ENCODE assay signal across 8 mouse cellular contexts in the genomic region with DNA sequence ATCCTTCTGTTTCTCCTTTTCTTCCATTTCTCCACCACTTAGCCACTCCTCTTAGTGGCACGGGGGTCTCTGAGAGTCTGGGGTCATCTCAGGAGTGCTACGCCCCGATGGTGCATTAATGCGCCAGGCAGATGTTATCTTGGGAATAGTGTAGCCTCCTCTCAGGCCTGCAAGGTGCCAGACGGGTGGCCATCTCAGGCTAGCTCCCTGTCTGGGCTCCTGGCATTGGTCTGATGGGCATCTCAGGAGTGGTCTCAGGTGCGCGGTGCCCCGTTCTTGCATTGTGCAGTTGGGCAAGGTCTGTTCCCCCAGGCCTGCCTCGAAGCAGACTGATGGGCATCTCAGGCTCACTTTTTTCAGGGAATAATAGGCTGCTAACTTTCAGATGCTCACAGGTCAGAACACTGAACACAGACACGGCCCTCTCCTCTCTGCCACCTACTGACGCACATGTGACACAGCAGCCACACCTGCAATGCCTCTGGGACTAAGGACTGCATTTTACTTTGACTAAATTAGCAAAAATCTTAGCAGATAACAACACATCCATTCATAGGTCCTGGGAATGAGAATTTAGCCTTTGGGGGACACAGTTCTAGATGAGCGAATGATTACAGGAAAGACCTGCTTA.
DNase-seq lines count a peak whose midpoint lies in the region; ATAC-seq and TF ChIP-seq lines count a peak whose summit lies in the region.
"Had no signal": no experiment of that assay in that cellular context is flagged by ENCODE, and none has a peak within 500 bp of the region (broad histone marks: within the 10 kb centered on the region; RNA-seq: fewer than 3 reads in every experiment).

No protein-coding gene starts in this region.

- in situ Hi-C loops in CH12.LX (cut with MboI; ENCODE audit: low pct_ligation_motif_present, low pct_unique_long_range_greater_than_20kb, low sequenced_read_pairs), result no loop called here

- no peaks in the 10 kb centered on the region for H3K36me3 ChIP-seq in kidney, adult 2 months (ENCODE audit: control insufficient read depth, insufficient read depth, low read length)
- no peaks in the 10 kb centered on the region for H3K36me3 ChIP-seq in kidney, embryonic 14.5 days (ENCODE audit: control insufficient read depth, insufficient read depth, low read length)
- H3K36me3 ChIP-seq in CH12.LX (replicated peaks in 1 of 2; ENCODE audit: control insufficient read depth in 1 of 2, insufficient read depth in 1 of 2, low read length in 1 of 2), result no peaks in the 10 kb centered on the region
- no peaks in the 10 kb centered on the region for H3K36me3 ChIP-seq in lung, postnatal 0 days (ENCODE audit: insufficient read depth, low read length)

- H3K4me1 ChIP-seq in kidney, adult 2 months (ENCODE audit: control insufficient read depth, insufficient read depth, low read length), result no peaks in the 10 kb centered on the region
- no peaks in the 10 kb centered on the region for H3K4me1 ChIP-seq in kidney, embryonic 14.5 days (ENCODE audit: control insufficient read depth, insufficient read depth, low read length)
- H3K4me1 ChIP-seq in CH12.LX (ENCODE audit: control insufficient read depth in 1 of 2, insufficient read depth in 2 of 2), result no peaks in the 10 kb centered on the region
- no peaks in the 10 kb centered on the region for H3K4me1 ChIP-seq in lung, postnatal 0 days (ENCODE audit: insufficient read depth, low read depth, low read length)

- H3K4me3 ChIP-seq in kidney, adult 2 months (ENCODE audit: insufficient read depth, low read depth, low read length), result no peak overlapping the region
- H3K4me3 ChIP-seq in kidney, embryonic 14.5 days (ENCODE audit: low read length), result no peak overlapping the region
- no peak overlapping the region for H3K4me3 ChIP-seq in CH12.LX (replicated peaks in 1 of 3; ENCODE audit: low read depth in 2 of 3, low read length in 2 of 3, poor library complexity in 1 of 3)
- H3K4me3 ChIP-seq in lung, postnatal 0 days (ENCODE audit: low read depth, low read length), result no peak overlapping the region

- dilution Hi-C loops in CH12.LX (cut with MboI; ENCODE audit: extremely low pct_ligation_motif_present, extremely low pct_unique_long_range_greater_than_20kb, low sequenced_read_pairs), result no loop called here

- no peak; the same call in 1 of the 2 replicates for ATAC-seq in kidney, embryonic 14.5 days (ENCODE audit: low FRiP score, low TSS enrichment)
- ATAC-seq in lung, postnatal 0 days, result no peak
- ATAC-seq: Patski had no signal

- H3K4me2 ChIP-seq in kidney, embryonic 14.5 days (replicated peaks; ENCODE audit: low read depth, low read length), result no peak overlapping the region
- no peak overlapping the region for H3K4me2 ChIP-seq in CH12.LX (ENCODE audit: insufficient read depth, low read depth, poor library complexity, severe bottlenecking)
- H3K4me2 ChIP-seq in lung, postnatal 0 days (replicated peaks; ENCODE audit: low read depth, low read length), result no peak overlapping the region

- H3K27ac ChIP-seq in kidney, adult 2 months (ENCODE audit: insufficient read depth, low read depth, low read length), result no peak overlapping the region
- H3K27ac ChIP-seq in kidney, embryonic 14.5 days (ENCODE audit: low read depth, low read length), result no peak overlapping the region
- no peak overlapping the region for H3K27ac ChIP-seq in CH12.LX (ENCODE audit: insufficient read depth, low read depth)
- no peak overlapping the region for H3K27ac ChIP-seq in lung, postnatal 0 days (ENCODE audit: low read length)

- H3K79me2 ChIP-seq in CH12.LX (replicated peaks; ENCODE audit: control insufficient read depth, extremely low read depth, insufficient read depth, poor library complexity, severe bottlenecking), result no peaks in the 10 kb centered on the region

- no peaks in the 10 kb centered on the region for H3K27me3 ChIP-seq in kidney, adult 2 months (replicated peaks; ENCODE audit: control insufficient read depth, insufficient read depth, low read length)
- no peaks in the 10 kb centered on the region for H3K27me3 ChIP-seq in kidney, embryonic 14.5 days (ENCODE audit: control insufficient read depth, insufficient read depth, low read length)
- H3K27me3 ChIP-seq in CH12.LX (replicated peaks), result no peaks in the 10 kb centered on the region
- no peaks in the 10 kb centered on the region for H3K27me3 ChIP-seq in lung, postnatal 0 days (replicated peaks; ENCODE audit: insufficient read depth, low read length)
- H3K27me3 ChIP-seq: Patski had no signal

- no peak for TF ChIP-seq POLR2A in kidney, adult 2 months (IDR thresholded peaks at IDR 0.05; ENCODE audit: low read depth, low read length)
- TF ChIP-seq POLR2A in CH12.LX (IDR thresholded peaks at IDR 0.05; ENCODE audit: low read depth, low read length), result no peak

- H3K9ac ChIP-seq in kidney, embryonic 14.5 days (ENCODE audit: low read depth, low read length), result no peak overlapping the region
- no peak overlapping the region for H3K9ac ChIP-seq in CH12.LX (ENCODE audit: insufficient read depth, low read depth)
- H3K9ac ChIP-seq in lung, postnatal 0 days (replicated peaks; ENCODE audit: low read depth), result no peak overlapping the region

- TF ChIP-seq EP300 in CH12.LX (IDR thresholded peaks at IDR 0.05; ENCODE audit: low read length), result no peak
- no peak for TF ChIP-seq EP300 in lung, postnatal 0 days (IDR thresholded peaks at IDR 0.05)

- H3K9me3 ChIP-seq in kidney, embryonic 14.5 days (ENCODE audit: control insufficient read depth, low read length), result no peaks in the 10 kb centered on the region
- H3K9me3 ChIP-seq in CH12.LX (replicated peaks; ENCODE audit: low read length), result no peaks in the 10 kb centered on the region
- no peaks in the 10 kb centered on the region for H3K9me3 ChIP-seq in lung, postnatal 0 days (ENCODE audit: low read length)

- 74% methylated on average over 12 of the region's 12 CpGs for WGBS in kidney, adult 2 months
- 81% methylated on average over 12 of the region's 12 CpGs for WGBS in kidney, embryonic 14.5 days
- 68% methylated on average over 12 of the region's 12 CpGs for WGBS in lung, postnatal 0 days

- DNase-seq in kidney, adult 2 months, result no peak
- DNase-seq in CH12.LX (ENCODE audit: extremely low read depth), result peak; percentile 27
- peak; percentile 41 for DNase-seq in R1 (ENCODE audit: low read depth, low spot score)
- DNase-seq in lung, postnatal 0 days (ENCODE audit: low spot score), result peak; percentile 35
- no peak for DNase-seq in left cerebral cortex, adult 8-10 months (ENCODE audit: low spot score in 2 of 2)
- DNase-seq in adrenal gland, postnatal 4 days (ENCODE audit: low spot score in 2 of 2), result no peak

- TF ChIP-seq RAD21 in CH12.LX (IDR thresholded peaks at IDR 0.05; ENCODE audit: low read depth, low read length), result peak; percentile 39

- peak; percentile 69 for TF ChIP-seq CTCF in kidney, adult 2 months (conservative IDR thresholded peaks at IDR 0.05; ENCODE audit: insufficient read depth, insufficient read length, low read depth, low read length)
- peak; percentile 30 to 55; a peak in 3 of 4 replicates for TF ChIP-seq CTCF in CH12.LX (conservative IDR thresholded peaks at IDR 0.05 in 1 of 2, IDR thresholded peaks at IDR 0.05 in 1 of 2; ENCODE audit: low read depth in 2 of 2, low read length in 2 of 2)
- TF ChIP-seq CTCF in lung, postnatal 0 days (IDR thresholded peaks at IDR 0.05), result peak; percentile 74

TF ChIP-seq in CH12.LX, 34 proteins besides CTCF, POLR2A, EP300 and RAD21:
- TF ChIP-seq TCF12 (IDR thresholded peaks at IDR 0.05; ENCODE audit: low read depth, low read length), result no peak
- TF ChIP-seq SMC3 (IDR thresholded peaks at IDR 0.05; ENCODE audit: low read depth, low read length), result peak; percentile 54
- TF ChIP-seq IRF4 (IDR thresholded peaks at IDR 0.05; ENCODE audit: low read depth, low read length), result no peak
- TF ChIP-seq E2F4 (IDR thresholded peaks at IDR 0.05; ENCODE audit: insufficient replicate concordance, low read depth, low read length), result no peak

Comparison
In these comparisons a context has a peak if more than half of its experiments do, and no peak if none do; other contexts are left out.
1. DNase-seq: peak in CH12.LX (single experiment), R1 (single experiment) and lung, postnatal 0 days (single experiment); none in kidney, adult 2 months (single experiment), left cerebral cortex, adult 8-10 months (0 of 2) and adrenal gland, postnatal 4 days (0 of 2).
2. Peak in every context shown above with its lines, with median percentiles within 50 percentile points of each other: CTCF ChIP-seq.